Mouse (Mus musculus) CD4-positive helper T cell, adult 2 months (primary cell): Measurements from ENCODE around the gene Ttk.

Source experiments
- DNase-seq: peaks from one replicate; pipeline ENCODE4 v3.0.0-alpha.2; 2012; ENCODE audit warnings: low read depth, missing footprints, low spot score

Gene Ttk

DNA sequence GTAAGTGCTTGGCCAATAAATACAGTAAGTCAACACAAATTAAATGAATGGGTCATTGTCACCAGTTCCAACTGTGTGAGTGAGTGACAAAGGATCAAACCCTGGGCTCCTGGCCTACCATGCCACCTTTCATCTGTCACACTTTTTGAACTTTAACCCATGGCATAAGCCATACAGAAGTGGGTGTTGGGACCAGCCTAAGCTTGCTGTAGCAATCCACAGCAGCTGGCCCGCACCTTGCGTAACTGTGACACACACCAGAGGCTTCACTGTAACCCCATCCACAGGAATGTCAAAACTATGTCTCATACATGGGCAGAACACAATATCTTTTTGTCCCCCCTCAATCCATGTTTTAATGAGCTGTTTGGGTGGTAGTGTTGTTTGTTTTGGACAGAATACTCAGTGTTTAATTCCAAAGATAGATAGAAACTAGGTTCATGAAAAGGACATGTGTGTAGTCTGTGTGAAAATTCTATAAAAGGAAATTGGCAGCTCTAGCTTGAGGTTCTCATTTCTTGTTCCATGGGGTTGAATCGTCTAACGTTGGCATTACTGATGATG, 59.4 kb downstream of the Ttk start:
- no peak for DNase-seq

DNA sequence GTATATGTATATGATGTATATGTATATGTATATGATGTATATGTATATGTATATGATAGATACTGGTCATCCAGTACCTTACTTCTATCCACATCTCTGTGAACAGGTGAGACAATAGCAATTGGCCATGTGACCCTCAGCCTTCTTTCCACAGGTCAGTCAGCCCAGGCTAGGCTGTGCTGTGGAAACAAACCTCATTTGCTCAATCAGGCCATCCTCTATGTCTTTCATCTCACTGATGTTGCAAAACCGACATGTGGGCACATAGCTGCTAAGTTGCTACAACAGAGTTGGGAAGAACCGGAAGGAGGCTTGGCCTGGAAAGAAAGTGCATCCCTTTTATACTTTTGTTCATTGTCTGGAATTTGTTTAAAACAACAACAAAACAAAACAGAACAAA, 67.6 kb downstream of the Ttk start:
- no peak for DNase-seq

DNA sequence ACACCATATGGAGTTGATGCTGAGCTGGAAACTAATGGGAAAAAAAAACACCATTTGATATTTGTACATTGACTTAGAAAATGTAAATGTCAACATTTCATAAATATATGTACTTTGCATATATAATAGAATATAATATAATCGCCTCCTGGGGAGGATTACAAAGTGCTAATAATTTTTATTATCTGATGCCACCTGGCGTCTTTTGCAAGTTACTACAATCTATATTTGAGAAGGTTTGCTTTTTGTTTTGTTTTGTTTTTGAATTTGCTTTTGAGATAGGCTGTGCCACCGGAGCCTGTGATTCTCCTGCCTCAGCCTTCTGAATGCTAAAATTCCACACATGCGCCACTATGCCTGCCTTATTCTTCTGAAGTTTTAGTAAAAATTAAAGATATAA, 71.3 kb downstream of the Ttk start:
- DNase-seq: no peak

DNA sequence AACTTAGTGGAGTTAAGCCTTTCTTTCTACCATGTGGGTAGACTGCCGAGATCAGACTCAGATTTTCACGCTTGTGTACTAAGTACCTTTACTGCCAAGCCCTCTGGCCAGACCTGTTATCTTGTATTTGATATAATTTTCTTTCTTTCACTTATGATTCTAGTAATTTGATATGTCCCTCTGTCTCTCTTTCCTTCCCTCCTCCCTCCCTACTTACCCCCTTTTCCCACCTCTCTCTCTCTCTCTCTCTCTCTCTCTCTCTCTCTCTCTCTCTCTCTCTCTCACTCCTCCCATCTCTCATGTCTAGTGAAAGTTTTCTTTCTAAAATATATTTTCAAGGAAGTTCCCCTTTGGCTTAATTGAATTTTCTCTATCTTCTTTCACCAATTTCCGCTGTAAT, 72.5 kb downstream of the Ttk start:
- DNase-seq: no peak

DNA sequence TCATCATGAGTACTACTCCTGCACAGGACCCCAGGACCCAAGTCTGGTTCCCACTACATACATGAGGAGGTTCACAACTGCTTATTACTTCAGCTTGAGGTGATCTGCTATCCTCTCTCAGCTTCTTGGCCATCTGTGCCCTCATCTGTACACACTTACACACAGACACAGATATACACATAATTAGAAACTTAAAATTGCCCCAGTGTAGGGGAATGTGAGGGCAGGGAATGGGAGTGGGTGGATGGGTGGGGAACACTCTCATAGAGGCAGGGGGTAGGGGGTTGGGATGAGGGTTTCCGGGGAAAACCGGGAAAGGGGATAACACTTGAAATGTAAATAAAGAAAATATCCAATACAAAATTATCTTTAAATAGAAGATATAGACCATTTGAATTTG, 75.3 kb downstream of the Ttk start:
- no peak for DNase-seq

DNA sequence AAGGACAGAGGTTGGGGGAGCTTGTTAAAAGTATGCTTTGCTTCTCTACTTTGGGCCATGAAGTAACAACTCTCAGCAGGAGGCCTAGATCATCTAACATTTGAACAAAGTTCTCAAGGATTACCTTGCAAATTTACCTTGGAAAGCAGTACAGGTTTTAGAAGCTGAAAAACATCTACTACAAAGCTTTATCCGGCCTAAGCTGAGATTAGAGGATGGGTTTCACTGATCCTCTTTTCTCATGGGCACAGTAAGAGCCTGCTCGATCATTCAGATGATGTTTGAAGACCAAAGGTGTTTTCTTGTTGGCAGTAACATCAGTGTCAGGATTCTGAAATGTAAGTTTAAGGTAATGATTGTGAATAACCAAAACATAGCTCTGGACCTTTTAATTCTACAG, 76.4 kb downstream of the Ttk start:
- DNase-seq: no peak
